Mouse (Mus musculus): ENCODE measurements around the gene Gm49339. TPM values are rescaled to one million over a fixed set of nuclear protein-coding genes. Genes with fewer than 3 reads are reported as not detected.

Gene Gm49339
- polyA plus RNA-seq (2021; fragmentation: Nextera tagmentation): not detected in 2 replicates
- long read RNA-seq, experiment 1: 0 reads
- long read RNA-seq, experiment 2: 0 reads

DNA sequence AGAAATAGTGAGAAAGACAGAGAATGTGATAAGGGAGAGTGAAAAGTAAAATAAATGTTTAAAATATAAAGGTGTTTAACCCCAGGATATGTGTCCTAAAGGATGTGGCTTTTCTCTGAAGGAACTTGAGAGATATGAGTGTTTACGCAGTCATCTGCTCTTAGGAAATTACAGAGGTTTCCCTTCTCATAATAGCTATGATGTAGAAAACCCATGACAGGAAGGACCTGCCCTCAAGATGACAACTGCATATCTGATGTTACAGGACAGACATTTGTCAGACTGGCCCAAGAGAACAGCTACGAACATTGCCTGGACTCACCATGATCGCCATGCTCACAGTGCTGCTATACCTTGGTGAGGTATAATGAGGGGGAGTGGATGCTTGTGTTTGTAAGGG, at the start of gene Gm49339, which contains the start of gene Lilr4b:
TSS of gene Gm49339 (plus strand) at position 216 of the 400 bp plus-strand sequence.
TSS of gene Lilr4b (plus strand) at position 236 of the 400 bp plus-strand sequence.

DNA sequence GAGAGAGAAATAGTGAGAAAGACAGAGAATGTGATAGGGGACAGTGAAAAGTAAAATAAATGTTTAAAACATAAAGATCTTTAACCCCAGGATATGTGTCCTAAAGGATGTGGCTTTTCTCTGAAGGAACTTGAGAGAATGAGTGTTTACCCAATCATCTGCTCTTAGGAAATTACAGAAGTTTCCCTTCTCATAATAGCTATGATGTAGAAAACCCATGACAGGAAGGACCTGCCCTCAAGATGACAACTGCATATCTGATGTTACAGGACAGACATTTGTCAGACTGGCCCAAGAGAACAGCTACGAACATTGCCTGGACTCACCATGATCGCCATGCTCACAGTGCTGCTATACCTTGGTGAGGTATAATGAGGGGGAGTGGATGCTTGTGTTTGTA, 10.3 kb downstream of the Gm49339 start, which contains the start of gene Lilrb4a:
TSS of gene Lilrb4a (plus strand) at position 266 of the 400 bp plus-strand sequence.

Other genes with a start within 250 kb of the Gm49339 start
- gene Lilr4b, start within 50 bp of the Gm49339 start, polyA plus RNA-seq (2021; fragmentation: Nextera tagmentation): not detected in 2 replicates
- 0.34 and 0.36 TPM in 2 replicates for gene Lilrb4a, start 10.3 kb downstream of the Gm49339 start, polyA plus RNA-seq (2021; fragmentation: Nextera tagmentation)
- not detected in 2 replicates for gene Fam162b, start 109.9 kb downstream of the Gm49339 start, polyA plus RNA-seq (2021; fragmentation: Nextera tagmentation)
- gene Gprc6a, start 150.8 kb downstream of the Gm49339 start, polyA plus RNA-seq (2021; fragmentation: Nextera tagmentation): not detected in 2 replicates
- gene Rfx6, start 197.1 kb downstream of the Gm49339 start, polyA plus RNA-seq (2021; fragmentation: Nextera tagmentation): not detected in 2 replicates